Mouse (Mus musculus) central nervous system, embryonic 11.5 days (tissue): Measurements from ENCODE around the gene Mis18a. TPM values are rescaled to one million over a fixed set of nuclear protein-coding genes. Genes with fewer than 3 reads are reported as not detected.

Source experiments
- polyA plus RNA-seq: library from polyadenylated mRNA; depleted of rRNA; stranded (reverse); fragments of >200 nt; gene quantifications from 2 replicates; pipeline ENCODE4 v1.2.3, GENCODE M21; 2012; rRNA removed

The Mis18a gene
- 64.4 and 77.3 TPM in 2 replicates for polyA plus RNA-seq

GRCm38 (mm10) chr16:90727233-90728115, at the start of gene Mis18a:
Mis18a (minus strand) TSS chr16:90727404.

DNA sequence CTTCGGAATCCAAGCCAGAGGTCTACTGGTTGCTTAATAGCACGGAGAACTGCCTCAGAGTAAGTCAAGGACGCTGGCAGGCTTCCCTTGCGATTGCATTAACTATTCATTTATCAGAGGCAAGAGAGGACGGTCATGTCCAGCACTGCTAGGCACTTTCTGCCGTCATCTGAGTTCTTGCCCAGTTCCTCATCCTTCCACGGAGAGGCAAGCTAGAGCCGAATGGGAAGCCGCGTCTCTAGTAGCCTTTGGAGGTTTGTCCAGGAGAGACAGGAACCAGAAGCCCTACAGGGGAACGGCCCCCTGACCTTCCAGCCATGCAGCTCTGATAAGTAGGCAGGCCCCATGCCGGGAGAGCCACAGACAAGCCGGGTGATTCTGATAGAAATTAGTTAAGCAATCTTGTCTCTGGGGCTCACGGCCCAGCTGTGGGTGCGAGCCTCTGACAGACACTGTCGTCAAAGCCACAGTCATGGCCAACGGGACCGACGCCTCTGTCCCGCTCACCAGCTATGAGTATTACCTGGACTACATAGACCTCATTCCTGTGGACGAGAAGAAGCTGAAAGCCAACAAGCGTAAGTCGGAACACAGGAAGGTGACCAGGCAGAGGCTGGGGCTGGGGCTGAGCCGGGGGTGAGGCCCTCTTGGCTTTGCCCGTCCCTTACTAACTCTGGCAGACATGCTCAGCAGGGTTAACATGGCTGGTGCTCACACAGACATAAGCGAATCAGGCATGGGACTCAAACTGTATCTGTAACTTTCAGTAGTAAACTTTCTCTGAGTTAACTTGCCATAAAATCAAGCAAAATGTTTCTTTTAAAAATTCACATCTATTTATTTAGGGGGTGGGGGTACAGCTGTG, 11.1 kb upstream of the Mis18a start, which contains the start of gene Mrap:
Gene Mrap (plus strand): TSS at position 116 of the 865 bp plus-strand sequence.

Other genes with a start within 250 kb of the Mis18a start
- 3.0 TPM in 2 replicates for gene Mrap, start 10.8 kb upstream of the Mis18a start, polyA plus RNA-seq
- gene Urb1, start 83.0 kb upstream of the Mis18a start, polyA plus RNA-seq = 8.8 and 9.1 TPM in 2 replicates
- 0.79 and 1.2 TPM in 2 replicates for gene Eva1c, start 99.3 kb upstream of the Mis18a start, polyA plus RNA-seq
- gene Cfap298, start 207.7 kb upstream of the Mis18a start, polyA plus RNA-seq = 21.5 and 76.0 TPM in 2 replicates